ENCODE assay signal across 17 mouse cellular contexts in genomic region chr5:97205606-97206005, GRCm38 (mm10).
"Had no signal": no experiment of that assay in that cellular context is flagged by ENCODE, and none has a peak within 500 bp of the region (broad histone marks: within the 10 kb centered on the region; RNA-seq: fewer than 3 reads in every experiment).

No protein-coding gene starts in this region.

- DNase-seq: gastrocnemius, postnatal 10 days; gastrocnemius, postnatal 25 days; heart, adult 18-20 months; heart, postnatal 10 days; heart, postnatal 4 days; kidney, adult 18-20 months; kidney, adult 8-10 months; kidney, postnatal 10 days; kidney, postnatal 25 days; kidney, postnatal 4 days; liver; liver, embryonic 13.5 days; liver, postnatal 0 days had no signal

- ATAC-seq: hindbrain, embryonic 16.5 days; inflammation-experienced regulatory T-cells, adult 6 months; intestine, embryonic 15.5 days; intestine, postnatal 0 days; liver, postnatal 0 days had no signal
